In genomic region chr13:106761661-106762060, GRCm38 (mm10) we compare ENCODE assay signal across 15 mouse cellular contexts.
"Had no signal": no experiment of that assay in that cellular context is flagged by ENCODE, and none has a peak within 500 bp of the region (broad histone marks: within the 10 kb centered on the region; RNA-seq: fewer than 3 reads in every experiment).

No protein-coding gene starts in this region.

- H3K36me3 ChIP-seq: liver, embryonic 13.5 days; lung, embryonic 15.5 days; neural tube, embryonic 13.5 days; stomach, embryonic 15.5 days had no signal

- H3K9ac ChIP-seq: liver, embryonic 13.5 days; liver, postnatal 0 days; lung, embryonic 15.5 days; neural tube, embryonic 13.5 days; stomach, embryonic 15.5 days had no signal

- H3K4me3 ChIP-seq: layer of hippocampus, adult 2 months; liver, embryonic 13.5 days; lung, embryonic 15.5 days; neural tube, embryonic 13.5 days; stomach, embryonic 15.5 days had no signal

- H3K27ac ChIP-seq: layer of hippocampus, adult 2 months; liver, embryonic 13.5 days; lung, embryonic 15.5 days; macrophage; neural tube, embryonic 13.5 days; stomach, embryonic 15.5 days had no signal

- H3K4me2 ChIP-seq: liver, embryonic 13.5 days; lung, embryonic 15.5 days; neural tube, embryonic 13.5 days; stomach, embryonic 15.5 days had no signal

- ATAC-seq: intestine, postnatal 0 days had no signal

- H3K27me3 ChIP-seq: liver, embryonic 13.5 days; lung, embryonic 15.5 days; neural tube, embryonic 13.5 days; stomach, embryonic 15.5 days had no signal

- H3K4me1 ChIP-seq: neural tube, embryonic 13.5 days; stomach, embryonic 15.5 days had no signal

- H3K9me3 ChIP-seq: liver, embryonic 13.5 days; lung, embryonic 15.5 days; neural tube, embryonic 13.5 days; stomach, embryonic 15.5 days had no signal

- DNase-seq: kidney, adult 8-10 months; kidney, postnatal 10 days; kidney, postnatal 4 days; liver, embryonic 13.5 days; liver, postnatal 0 days; lung, postnatal 14 days; right cerebral cortex, postnatal 14 days; thymus, adult 2 months; thymus, postnatal 36 days had no signal
